Mouse (Mus musculus) liver, postnatal 0 days (tissue): ENCODE results near the gene Srsf1. TPM values are rescaled to one million over a fixed set of nuclear protein-coding genes. Genes with fewer than 3 reads are reported as not detected.

ENCODE experiments used
- ATAC-seq: fragments of 200-750 bp; cut with Nextera tagmentation; 2 replicates; pipeline ENCODE4 v1.8.0; 2017; ENCODE audit warnings: mild to moderate bottlenecking, moderate library complexity
- DNase-seq: peaks from one replicate; pipeline ENCODE4 v3.0.0-alpha.2; 2016
- H3K27ac ChIP-seq: fragments of 300-500 bp; sonication (generic); 2 replicates; pipeline ENCODE4 v1.5.1; 2014; ENCODE audit warnings: antibody characterized with exemption, moderate library complexity, mild to moderate bottlenecking, low read depth
- H3K27me3 ChIP-seq: fragments of 300-500 bp; sonication (generic); 2 replicates; pipeline ENCODE4 v1.6.1; 2014; ENCODE audit warnings: low read length, control low read depth, mixed read lengths; ENCODE audit not compliant: insufficient read depth
- H3K36me3 ChIP-seq: fragments of 300-500 bp; sonication (generic); replicated peaks from 2 replicates; pipeline ENCODE4 v1.6.1; 2014; ENCODE audit warnings: mild to moderate bottlenecking, control low read depth, low read length, moderate library complexity, mixed read lengths; ENCODE audit not compliant: insufficient read depth
- H3K4me1 ChIP-seq: fragments of 300-500 bp; sonication (generic); 2 replicates; pipeline ENCODE4 v1.6.1; 2014; ENCODE audit warnings: antibody characterized with exemption, mild to moderate bottlenecking, control low read depth; ENCODE audit not compliant: insufficient read depth
- H3K4me2 ChIP-seq: fragments of 300-500 bp; sonication (generic); 2 replicates; pipeline ENCODE4 v1.6.1; 2014; ENCODE audit warnings: low read depth, mild to moderate bottlenecking, low read length, moderate library complexity, mixed read lengths
- H3K4me3 ChIP-seq: fragments of 300-500 bp; sonication (generic); 2 replicates; pipeline ENCODE4 v1.5.1; 2014; ENCODE audit warnings: low read depth, low read length
- H3K9ac ChIP-seq: fragments of 300-500 bp; sonication (generic); replicated peaks from 2 replicates; pipeline ENCODE4 v1.6.1; 2014; ENCODE audit warnings: mild to moderate bottlenecking, moderate library complexity
- H3K9me3 ChIP-seq: fragments of 300-500 bp; sonication (generic); 2 replicates; pipeline ENCODE4 v1.6.1; 2016; ENCODE audit warnings: mild to moderate bottlenecking, control low read depth, low read length, mixed read lengths
- CTCF ChIP-seq: sonication (generic); IDR thresholded peaks from 2 replicates; pipeline ENCODE4 v1.5.1; 2016; ENCODE audit warnings: antibody characterized with exemption, low read depth
- EP300 ChIP-seq: IDR thresholded peaks from 2 replicates; pipeline ENCODE4 v1.6.1; 2016; ENCODE audit warnings: antibody characterized with exemption, low read depth, mild to moderate bottlenecking
- WGBS: fragments of 180-500 bp; shearing (Covaris S2); extraction: QIAGEN DNeasy Blood & Tissue Kit; methylation state at CpG from one replicate; pipeline ENCODE4 v1.1.7; 2014; ENCODE audit not compliant: insufficient replicate concordance; 5-methylcytosine and 5-hydroxymethylcytosine counted together
- polyA plus RNA-seq: library from polyadenylated mRNA; unstranded; fragments of >200 nt; fragmentation: Nextera tagmentation; extraction: Ambion mirVana; gene quantifications from 2 replicates; pipeline ENCODE4 v1.2.1, GENCODE M21; 2015

Gene Srsf1
- polyA plus RNA-seq, 1 experiment from 2014 or later: 58.6 TPM

- no peaks in the 10 kb centered on the region for H3K27me3 ChIP-seq
- no peak for ATAC-seq
- WGBS: 80% methylated on average over 14 of the region's 14 CpGs
- peaks cover 40% of the 10 kb centered on the region for H3K36me3 ChIP-seq
- TF ChIP-seq EP300 (no peak), CTCF (no peak)
- peaks cover 25% of the 10 kb centered on the region for H3K4me1 ChIP-seq
- no peak overlapping the region for H3K4me2 ChIP-seq
- no peak overlapping the region for H3K27ac ChIP-seq
- H3K9me3 ChIP-seq: no peaks in the 10 kb centered on the region
- no peak for DNase-seq
- no peak overlapping the region for H3K4me3 ChIP-seq
- H3K9ac ChIP-seq: no peak overlapping the region
These were observed 26.2 kb downstream of the Srsf1 start for GRCm38 (mm10) chr11:88073343-88073875.

GRCm38 (mm10) chr11:88075701-88076100 lies 28.5 kb downstream of the Srsf1 start:
- ATAC-seq: no peak
- Histone ChIP-seq H3K4me2 (no peak overlapping the region), H3K9ac (no peak overlapping the region), H3K4me3 (no peak overlapping the region), H3K27me3 (no peaks in the 10 kb centered on the region), H3K9me3 (no peaks in the 10 kb centered on the region), H3K4me1 (peaks cover 12% of the 10 kb centered on the region; the same call in 1 of the 2 replicates), H3K36me3 (peaks cover 58% of the 10 kb centered on the region), H3K27ac (no peak overlapping the region)
- DNase-seq: no peak
- TF ChIP-seq EP300: no peak
- TF ChIP-seq CTCF: no peak
- 81% methylated on average over 1 of the region's 1 CpGs for WGBS

- Histone ChIP-seq H3K9me3 (no peaks in the 10 kb centered on the region), H3K4me3 (no peak overlapping the region), H3K4me2 (no peak overlapping the region), H3K9ac (no peak overlapping the region), H3K27ac (no peak overlapping the region), H3K4me1 (peaks cover 5% of the 10 kb centered on the region; the same call in 1 of the 2 replicates), H3K36me3 (peaks cover 65% of the 10 kb centered on the region), H3K27me3 (no peaks in the 10 kb centered on the region)
- no peak for DNase-seq
- WGBS: 74% methylated on average over 1 of the region's 1 CpGs
- ATAC-seq: no peak
- TF ChIP-seq CTCF (no peak), EP300 (no peak)
These were observed 29.2 kb downstream of the Srsf1 start for GRCm38 (mm10) chr11:88076394-88076793.

- Histone ChIP-seq H3K4me2 (no peak overlapping the region), H3K9ac (no peak overlapping the region), H3K36me3 (peaks cover 45% of the 10 kb centered on the region), H3K27ac (no peak overlapping the region), H3K27me3 (no peaks in the 10 kb centered on the region), H3K9me3 (no peaks in the 10 kb centered on the region), H3K4me1 (peaks cover 7% of the 10 kb centered on the region; the same call in 1 of the 2 replicates), H3K4me3 (no peak overlapping the region)
- DNase-seq (no peak), ATAC-seq (no peak)
- 43% methylated on average over 6 of the region's 6 CpGs for WGBS
- no peak for TF ChIP-seq EP300
- TF ChIP-seq CTCF: no peak
These were observed 36.5 kb downstream of the Srsf1 start for GRCm38 (mm10) chr11:88083699-88084098.

- no peaks in the 10 kb centered on the region for H3K9me3 ChIP-seq
- 8% methylated on average over 25 of the region's 25 CpGs for WGBS
These were observed 39.8 kb downstream of the Srsf1 start for GRCm38 (mm10) chr11:88086737-88087627.

GRCm38 (mm10) chr11:88089150-88089549 lies 42.0 kb downstream of the Srsf1 start:
- Histone ChIP-seq H3K4me3 (no peak overlapping the region), H3K9me3 (no peaks in the 10 kb centered on the region), H3K4me2 (no peak overlapping the region), H3K27ac (no peak overlapping the region), H3K36me3 (no peaks in the 10 kb centered on the region), H3K9ac (no peak overlapping the region), H3K4me1 (peaks cover 9% of the 10 kb centered on the region), H3K27me3 (no peaks in the 10 kb centered on the region)
- DNase-seq (no peak), ATAC-seq (no peak)
- 46% methylated on average over 5 of the region's 5 CpGs for WGBS
- TF ChIP-seq CTCF: no peak
- TF ChIP-seq EP300: no peak

More at GRCm38 (mm10) chr11:88086737-88087627, 39.8 kb downstream of the Srsf1 start:
- peaks cover 17% of the 10 kb centered on the region for H3K36me3 ChIP-seq
- no peak overlapping the region for H3K9ac ChIP-seq
- peak; percentile 83 for DNase-seq
- no peak for TF ChIP-seq EP300
- no peaks in the 10 kb centered on the region for H3K27me3 ChIP-seq
- H3K4me1 ChIP-seq: peaks cover 9% of the 10 kb centered on the region
- peak overlapping the region; percentile 61 for H3K4me2 ChIP-seq
- H3K27ac ChIP-seq: 0 out of 2 replicates have a peak overlapping the region, but pooled peaks have one; percentile 1
- ATAC-seq: peak; percentile 89
- H3K4me3 ChIP-seq: no peak overlapping the region
